Mouse (Mus musculus) CD8-positive naive resting alpha-beta T cell, adult 57 days (primary cell): ENCODE measurements around the gene Mylk2. TPM values are rescaled to one million over a fixed set of nuclear protein-coding genes. Genes with fewer than 3 reads are reported as not detected.

ENCODE experiments used
- total RNA-seq: library from RNA; stranded (reverse); gene quantifications from one replicate; pipeline ENCODE4 v1.2.4, GENCODE M21; 2023

Gene Mylk2
- not detected for total RNA-seq

DNA sequence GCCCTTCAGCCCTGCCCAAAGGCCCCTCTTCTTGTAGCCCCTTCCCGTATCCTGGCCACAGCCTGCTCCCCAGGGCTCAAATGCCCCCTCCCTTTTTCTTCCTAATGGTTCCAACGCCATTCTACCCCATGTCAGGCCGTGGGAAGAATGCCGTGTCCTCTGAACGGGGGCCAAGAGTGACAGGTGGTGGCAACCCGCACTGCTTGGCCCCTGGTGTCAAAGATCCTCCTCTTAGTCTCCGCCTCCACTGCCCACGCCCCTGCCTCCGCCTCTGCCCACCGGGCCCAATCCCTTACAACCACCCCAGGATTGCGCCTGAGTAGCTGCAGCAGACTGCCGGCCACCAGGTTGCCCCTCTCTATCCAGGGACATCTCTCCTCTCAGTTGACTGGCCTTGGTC is at the start of gene Mylk2:
TSS of gene Mylk2 (plus strand) at position 322 of the 400 bp plus-strand sequence.

DNA sequence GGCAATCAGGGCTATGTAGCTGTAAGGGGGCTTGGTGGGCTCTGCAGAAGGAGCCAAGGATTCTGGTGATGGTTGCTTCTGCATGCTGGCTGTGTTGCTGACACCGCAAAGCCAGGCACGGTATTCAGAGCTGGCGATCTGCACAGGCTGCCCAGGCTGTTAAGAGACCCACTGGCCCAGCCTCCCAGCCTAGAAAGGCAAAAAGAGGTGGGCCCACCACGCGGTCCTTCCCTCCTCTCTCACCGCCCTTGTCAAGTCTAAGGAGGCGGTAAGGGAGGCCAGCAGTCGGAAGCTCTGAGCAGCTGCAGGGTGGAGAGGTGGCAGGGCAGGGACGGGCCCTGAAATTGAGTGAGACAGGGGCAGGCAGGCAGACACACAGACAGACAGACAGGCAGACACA is 21.9 kb downstream of the Mylk2 start, which contains the start of gene Foxs1:
TSS of gene Foxs1 (minus strand) at position 161 of the 400 bp plus-strand sequence.

DNA sequence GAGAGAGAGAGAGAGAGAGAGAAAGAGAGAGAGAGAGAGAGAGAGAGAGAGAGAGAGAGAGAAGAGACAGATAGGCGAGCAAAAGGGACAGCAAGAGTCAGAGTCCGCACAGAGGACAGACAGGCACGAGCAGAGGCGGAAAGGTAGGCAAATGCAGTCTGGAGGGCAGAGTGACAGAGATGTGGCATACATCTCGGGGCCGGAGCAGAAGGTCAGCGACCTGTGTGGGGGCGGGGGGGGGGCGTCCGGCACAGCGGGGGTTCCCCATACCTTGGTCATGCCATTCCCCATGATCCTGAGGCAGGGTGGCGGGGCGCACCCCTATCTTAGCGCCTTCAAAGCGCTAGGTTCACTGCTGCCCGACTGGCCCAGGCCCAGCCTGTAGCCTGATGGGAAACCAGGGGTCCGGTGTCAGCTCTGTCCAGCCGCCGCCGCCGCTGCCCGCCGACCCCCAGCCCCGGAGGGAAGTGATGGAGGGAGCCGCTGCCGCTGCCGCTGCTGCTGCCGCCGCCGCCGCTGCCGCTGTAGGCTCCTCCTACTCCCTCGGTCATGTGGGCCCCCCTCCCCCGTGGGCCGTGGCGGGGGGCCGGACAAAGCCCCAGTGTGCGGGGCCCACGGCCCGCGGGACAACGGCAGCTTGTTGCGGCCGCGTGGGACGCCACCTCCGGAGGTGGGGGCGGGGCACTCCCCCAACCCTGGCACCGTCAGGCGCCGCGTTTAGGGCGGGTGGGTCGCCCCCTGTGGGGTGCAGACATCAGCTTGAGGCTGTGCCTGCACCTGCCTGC is 40.1 kb downstream of the Mylk2 start, which contains the start of gene Dusp15:
TSS of gene Dusp15 (minus strand) at position 634 of the 785 bp plus-strand sequence.

DNA sequence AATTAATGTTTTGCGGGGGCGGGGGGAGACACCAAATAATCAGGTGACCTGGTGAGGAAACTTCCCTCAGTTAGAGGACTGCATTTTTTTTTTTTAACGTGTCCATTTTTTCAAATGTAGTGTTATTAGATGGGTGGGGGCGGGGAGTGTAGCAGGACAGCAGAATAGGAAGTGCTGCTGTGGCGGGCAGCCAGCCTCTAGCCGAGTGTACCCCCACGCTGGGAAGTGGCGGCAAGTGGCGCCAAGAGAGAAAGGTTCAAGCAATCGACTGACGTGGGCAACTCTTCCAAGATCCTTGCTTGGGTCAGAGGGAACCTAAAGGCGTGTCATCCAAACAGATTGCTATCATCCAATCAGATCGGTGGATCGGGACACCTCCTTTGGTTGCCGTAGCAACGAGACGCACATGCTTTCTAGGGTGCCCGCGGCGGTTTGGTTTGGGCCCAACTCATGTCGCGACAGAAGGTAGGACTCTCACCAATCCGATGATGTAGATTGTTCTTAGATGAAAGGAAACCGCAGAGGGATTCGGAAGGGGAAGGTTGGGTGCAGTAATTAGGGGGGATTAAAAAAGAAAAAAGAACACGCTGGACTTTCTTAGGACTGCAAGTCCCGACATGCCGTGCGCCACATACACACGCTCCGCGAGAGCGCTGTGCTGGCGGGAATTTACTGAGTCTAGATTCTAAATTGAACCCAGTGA is 51.1 kb downstream of the Mylk2 start, which contains the start of gene Ttll9:
TSS of gene Ttll9 (plus strand) at position 395 of the 703 bp plus-strand sequence.

Other genes with a start within 250 kb of the Mylk2 start
- gene H13, start 241.9 kb upstream of the Mylk2 start, total RNA-seq, result 143 TPM
- 20.3 TPM for gene Mcts2, start 224.3 kb upstream of the Mylk2 start, total RNA-seq
- 1.4 TPM for gene Id1, start 175.1 kb upstream of the Mylk2 start, total RNA-seq
- gene Cox4i2, start 157.2 kb upstream of the Mylk2 start, total RNA-seq, result not detected
- gene Bcl2l1, start 79.6 kb upstream of the Mylk2 start, total RNA-seq, result 15.6 TPM
- gene Tpx2, start 63.4 kb upstream of the Mylk2 start, total RNA-seq, result 1.5 TPM
- not detected for gene Foxs1, start 21.9 kb downstream of the Mylk2 start, total RNA-seq
- gene Dusp15, start 40.3 kb downstream of the Mylk2 start, total RNA-seq, result not detected
- not detected for gene Ttll9, start 51.1 kb downstream of the Mylk2 start, total RNA-seq
- 75.9 TPM for gene Pdrg1, start 104.1 kb downstream of the Mylk2 start, total RNA-seq
- not detected for gene Xkr7, start 120.5 kb downstream of the Mylk2 start, total RNA-seq
- not detected for gene Ccm2l, start 154.6 kb downstream of the Mylk2 start, total RNA-seq
- gene Hck, start 197.1 kb downstream of the Mylk2 start, total RNA-seq, result 13.5 TPM
- 77.3 TPM for gene Tm9sf4, start 250.0 kb downstream of the Mylk2 start, total RNA-seq